Mouse (Mus musculus) forebrain, embryonic 13.5 days (tissue): ENCODE measurements at regions not wholly inside any gene's neighbourhood (a gene's known extent, or its start where the extent isn't known, plus 50 kb on each side); places are given as distances from the start of the nearest gene placed in this dataset.

Experiments used
- ATAC-seq: fragments of 200-750 bp; cut with Nextera tagmentation; 2 replicates; pipeline ENCODE4 v1.8.0; 2017
- H3K27ac ChIP-seq: fragments of 300-500 bp; sonication (generic); 2 replicates; pipeline ENCODE4 v1.5.1; 2015; ENCODE audit warnings: inconsistent platforms, mild to moderate bottlenecking, moderate library complexity
- H3K27me3 ChIP-seq: fragments of 300-500 bp; sonication (generic); 2 replicates; pipeline ENCODE4 v1.6.1; 2015; ENCODE audit warnings: mild to moderate bottlenecking, inconsistent platforms
- H3K36me3 ChIP-seq: fragments of 300-500 bp; sonication (generic); 2 replicates; pipeline ENCODE4 v1.6.1; 2015; ENCODE audit warnings: mild to moderate bottlenecking, inconsistent platforms; ENCODE audit not compliant: poor library complexity, severe bottlenecking
- H3K4me1 ChIP-seq: fragments of 300-500 bp; sonication (generic); 2 replicates; pipeline ENCODE4 v1.6.1; 2015; ENCODE audit warnings: inconsistent platforms
- H3K4me2 ChIP-seq: fragments of 300-500 bp; sonication (generic); 2 replicates; pipeline ENCODE4 v1.6.1; 2015; ENCODE audit warnings: inconsistent platforms, mild to moderate bottlenecking, moderate library complexity
- H3K4me3 ChIP-seq: fragments of 300-500 bp; sonication (generic); 2 replicates; pipeline ENCODE4 v1.5.1; 2015; ENCODE audit warnings: mild to moderate bottlenecking, inconsistent platforms
- H3K9ac ChIP-seq: fragments of 300-500 bp; sonication (generic); 2 replicates; pipeline ENCODE4 v1.6.1; 2015; ENCODE audit warnings: mild to moderate bottlenecking, inconsistent platforms
- H3K9me3 ChIP-seq: fragments of 300-500 bp; sonication (generic); replicated peaks from 2 replicates; pipeline ENCODE4 v1.6.1; 2016; ENCODE audit warnings: inconsistent platforms
- WGBS: fragments of 180-500 bp; shearing (Covaris S2); methylation state at CpG from one replicate; pipeline ENCODE4 v1.1.7; 2015; 5-methylcytosine and 5-hydroxymethylcytosine counted together

DNA sequence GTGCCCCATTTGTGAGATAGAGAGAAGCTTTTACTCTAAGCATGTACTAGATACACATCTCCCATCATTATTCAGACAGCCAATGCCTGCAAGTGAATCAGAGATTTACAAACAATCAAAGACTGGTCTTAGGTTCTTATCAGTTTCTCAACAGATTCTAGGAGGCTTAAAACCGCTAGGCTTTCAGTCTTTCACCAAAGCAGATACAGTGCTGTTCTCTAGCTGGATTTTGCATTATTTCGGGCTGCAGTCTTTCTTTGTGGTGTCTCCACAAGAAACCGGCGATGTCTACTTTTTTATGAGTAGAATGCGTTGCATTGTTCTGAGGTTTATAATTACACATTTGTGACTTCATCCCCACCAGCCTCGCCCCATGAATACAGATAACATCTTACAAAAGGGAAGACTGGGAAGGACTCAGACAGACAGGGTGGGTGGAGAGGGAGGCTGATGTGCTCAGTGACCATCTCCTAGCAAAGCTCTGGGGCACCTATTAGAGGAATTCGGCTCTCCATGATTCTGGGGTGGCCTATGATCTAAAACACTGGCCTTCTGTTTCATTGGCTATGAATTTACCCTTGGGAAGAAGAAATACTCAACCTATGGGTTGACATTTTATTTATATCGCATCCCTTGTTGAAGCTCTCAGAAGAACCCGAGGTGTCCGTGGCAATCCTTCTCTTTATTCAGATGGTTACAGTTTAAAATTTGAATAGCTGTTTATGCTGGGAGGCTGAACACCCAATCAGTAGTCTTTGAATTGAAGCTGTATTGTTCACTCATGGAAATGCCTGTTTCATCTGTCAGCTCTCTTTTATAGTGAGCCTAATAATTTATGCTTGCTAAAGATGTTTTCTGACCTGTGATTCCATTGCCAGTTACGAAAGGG is 343.8 kb downstream of the Tmem161b start:
- Histone ChIP-seq H3K4me1 (peaks cover 50% of the 10 kb centered on the region), H3K27ac (peak overlapping the region; percentile 92), H3K36me3 (no peaks in the 10 kb centered on the region), H3K9me3 (no peaks in the 10 kb centered on the region), H3K4me2 (peak overlapping the region; percentile 49), H3K27me3 (no peaks in the 10 kb centered on the region), H3K9ac (0 out of 2 replicates have a peak overlapping the region, but pooled peaks have one; percentile 41), H3K4me3 (no peak overlapping the region)
- peak; percentile 74 for ATAC-seq
- 31% methylated on average over 11 of the region's 11 CpGs for WGBS

DNA sequence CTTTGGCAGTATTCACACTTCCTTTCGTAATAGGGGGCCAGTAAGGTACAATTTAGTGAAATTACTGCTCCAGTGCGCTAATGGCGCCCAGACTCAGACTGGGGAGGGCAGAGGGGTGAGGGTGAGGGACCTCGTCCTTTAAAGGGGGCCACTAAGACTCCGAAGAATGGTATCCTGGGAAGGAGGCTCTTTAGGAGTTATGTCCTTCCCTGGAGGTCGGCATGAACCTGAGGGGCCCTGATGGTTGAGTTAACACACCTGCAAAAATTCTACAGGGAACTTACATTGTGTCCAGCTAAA is 344.4 kb downstream of the Tmem161b start:
- Histone ChIP-seq H3K27ac (peak overlapping the region; percentile 92), H3K9ac (no peak overlapping the region), H3K27me3 (no peaks in the 10 kb centered on the region), H3K36me3 (no peaks in the 10 kb centered on the region), H3K4me3 (no peak overlapping the region), H3K9me3 (no peaks in the 10 kb centered on the region), H3K4me1 (peaks cover 56% of the 10 kb centered on the region), H3K4me2 (peak overlapping the region; percentile 49)
- peak; percentile 52 for ATAC-seq
- 28% methylated on average over 6 of the region's 6 CpGs for WGBS

DNA sequence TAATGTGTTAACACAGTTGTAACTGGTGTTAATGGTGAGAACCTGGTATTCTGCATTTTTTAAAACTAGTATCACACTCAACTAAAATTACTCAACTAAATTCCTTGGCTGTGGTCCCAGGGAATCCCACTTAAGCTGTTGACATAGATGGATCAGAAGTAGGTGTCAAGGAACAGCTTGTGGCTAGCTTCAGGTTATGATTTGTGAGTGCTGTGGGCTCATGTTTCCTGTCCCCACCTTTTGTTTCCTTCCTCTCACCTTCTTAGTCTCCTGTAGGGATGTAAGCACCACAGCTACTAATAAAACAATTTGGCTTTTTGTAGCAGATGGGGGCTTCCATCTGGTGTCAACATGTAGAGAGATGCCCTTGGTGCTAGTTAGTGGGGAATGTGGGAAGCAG is 347.3 kb downstream of the Tmem161b start:
- Histone ChIP-seq H3K4me3 (no peak overlapping the region), H3K4me2 (no peak overlapping the region), H3K36me3 (no peaks in the 10 kb centered on the region), H3K9ac (no peak overlapping the region), H3K27me3 (no peaks in the 10 kb centered on the region), H3K4me1 (peaks cover 64% of the 10 kb centered on the region), H3K9me3 (no peaks in the 10 kb centered on the region), H3K27ac (peak overlapping the region; percentile 92)
- ATAC-seq, result peak; percentile 10; the same call in 1 of the 2 replicates

DNA sequence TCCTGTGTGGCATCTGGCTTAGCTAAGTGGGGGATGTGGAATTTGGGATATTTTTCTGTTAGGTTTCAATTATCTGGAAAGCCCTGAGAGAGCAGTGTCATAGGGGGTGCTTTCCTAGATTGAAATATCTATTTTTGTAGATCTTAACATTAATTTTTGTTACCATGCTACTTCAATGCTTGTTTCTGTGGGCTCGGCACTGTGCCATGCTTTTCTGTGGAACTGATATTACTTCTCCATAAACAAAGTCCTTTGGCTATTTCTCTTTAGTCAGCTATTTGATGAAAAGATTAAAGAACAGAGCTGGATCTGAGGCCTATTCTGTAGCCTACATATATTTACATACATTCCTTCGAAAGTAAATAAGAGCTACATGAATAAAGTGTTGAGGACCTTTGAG is 348.1 kb downstream of the Tmem161b start:
- Histone ChIP-seq H3K9ac (no peak overlapping the region), H3K27me3 (no peaks in the 10 kb centered on the region), H3K27ac (peak overlapping the region; percentile 92), H3K4me2 (0 out of 2 replicates have a peak overlapping the region, but pooled peaks have one; percentile 7), H3K9me3 (no peaks in the 10 kb centered on the region), H3K36me3 (no peaks in the 10 kb centered on the region), H3K4me3 (no peak overlapping the region), H3K4me1 (peaks cover 57% of the 10 kb centered on the region)
- ATAC-seq, result no peak
- 14% methylated on average over 2 of the region's 2 CpGs for WGBS

DNA sequence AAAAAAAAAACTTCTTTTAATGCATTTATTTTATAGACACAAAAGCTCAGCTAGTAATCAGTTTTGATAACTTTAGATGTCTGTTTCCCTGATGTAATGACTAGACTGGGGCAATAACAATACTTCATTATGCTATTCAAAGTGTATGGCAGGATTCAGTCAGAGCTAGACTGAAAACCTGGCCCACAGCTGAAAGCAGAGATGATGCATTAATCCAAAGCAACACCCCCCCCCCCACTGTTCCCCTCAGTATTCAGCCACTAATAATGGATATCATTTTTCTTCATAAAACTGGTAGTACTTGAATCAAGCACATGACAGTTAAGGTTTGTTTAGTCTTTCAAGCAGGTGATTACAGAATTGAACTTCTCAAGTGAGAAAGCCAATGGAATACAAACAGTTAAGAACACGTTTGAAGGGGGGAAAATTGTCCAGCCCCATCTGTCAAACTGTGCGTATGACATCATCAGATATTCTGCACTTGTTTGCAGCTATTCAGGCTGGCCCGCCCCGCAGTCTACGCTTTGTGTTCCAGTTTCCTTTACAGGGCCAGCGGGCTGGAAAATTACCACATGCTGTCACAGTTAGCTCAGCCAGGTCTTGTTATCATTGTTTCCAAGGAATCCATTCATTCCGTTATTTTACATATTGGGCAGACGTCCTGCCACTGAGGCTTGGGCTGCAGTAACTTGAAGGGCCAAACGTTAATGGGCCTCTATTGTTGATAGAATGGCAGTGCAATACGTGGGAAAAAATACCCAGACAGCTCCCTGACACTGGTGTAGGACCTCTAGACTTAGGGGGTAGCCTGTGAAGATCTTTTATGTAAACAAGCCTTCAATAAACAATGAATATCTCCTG is 349.1 kb downstream of the Tmem161b start:
- H3K4me2 ChIP-seq, result peak overlapping the region; percentile 25
- H3K27me3 ChIP-seq, result no peaks in the 10 kb centered on the region
- peak overlapping the region; percentile 92 for H3K27ac ChIP-seq
- no peaks in the 10 kb centered on the region for H3K9me3 ChIP-seq
- no peaks in the 10 kb centered on the region for H3K36me3 ChIP-seq
- H3K4me3 ChIP-seq, result no peak overlapping the region
- under 1% methylated on average over 10 of the region's 10 CpGs for WGBS
- H3K4me1 ChIP-seq, result peaks cover 47% of the 10 kb centered on the region
- ATAC-seq, result peak; percentile 95
- H3K9ac ChIP-seq, result no peak overlapping the region

DNA sequence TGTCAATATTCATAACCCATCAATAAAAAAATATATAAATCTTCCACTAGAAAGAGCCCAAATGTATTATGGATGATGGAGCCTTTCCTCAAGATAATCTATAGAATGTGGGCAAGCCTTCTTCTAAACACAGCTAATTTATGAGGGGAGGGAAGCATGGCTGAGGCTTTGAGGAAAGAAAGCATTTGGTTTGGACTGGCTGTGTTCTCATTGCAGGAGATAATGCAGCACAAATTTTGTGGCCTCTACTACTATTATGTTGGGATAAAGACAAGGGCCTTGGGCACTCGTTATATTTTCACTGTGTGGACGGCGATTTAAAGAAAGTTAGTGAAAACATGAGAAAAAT is 349.7 kb downstream of the Tmem161b start:
- H3K9ac ChIP-seq, result no peak overlapping the region
- peak; percentile 57 for ATAC-seq
- 3% methylated on average over 3 of the region's 3 CpGs for WGBS
- no peaks in the 10 kb centered on the region for H3K9me3 ChIP-seq
- H3K4me2 ChIP-seq, result peak overlapping the region; percentile 25
- H3K36me3 ChIP-seq, result no peaks in the 10 kb centered on the region
- H3K27me3 ChIP-seq, result no peaks in the 10 kb centered on the region
- H3K4me3 ChIP-seq, result no peak overlapping the region
- peaks cover 43% of the 10 kb centered on the region for H3K4me1 ChIP-seq
- peak overlapping the region; percentile 92 for H3K27ac ChIP-seq

DNA sequence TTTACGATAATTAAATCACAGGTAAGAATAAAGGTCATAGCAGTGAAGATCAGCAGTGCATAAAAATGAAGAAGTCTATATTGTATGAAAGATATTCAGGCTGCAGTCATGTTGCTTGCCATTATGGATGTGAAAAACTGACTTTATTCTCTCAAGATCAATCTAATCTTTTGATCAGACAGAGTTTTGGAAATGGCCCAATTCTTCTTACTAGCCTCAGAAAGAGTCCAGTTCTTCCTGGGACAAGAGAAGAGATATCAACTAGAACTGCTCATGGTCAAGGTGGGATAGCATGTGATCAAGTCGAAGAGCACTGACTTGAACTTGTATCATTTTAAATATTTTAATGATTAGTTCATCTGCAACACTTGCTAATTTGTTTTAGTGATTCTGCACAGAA is 350.1 kb downstream of the Tmem161b start:
- WGBS, result 31% methylated on average over 2 of the region's 2 CpGs
- ATAC-seq, result no peak
- Histone ChIP-seq H3K36me3 (no peaks in the 10 kb centered on the region), H3K9me3 (no peaks in the 10 kb centered on the region), H3K4me2 (no peak overlapping the region), H3K4me3 (no peak overlapping the region), H3K4me1 (peaks cover 40% of the 10 kb centered on the region), H3K27me3 (no peaks in the 10 kb centered on the region), H3K9ac (no peak overlapping the region), H3K27ac (peak overlapping the region; percentile 92)

DNA sequence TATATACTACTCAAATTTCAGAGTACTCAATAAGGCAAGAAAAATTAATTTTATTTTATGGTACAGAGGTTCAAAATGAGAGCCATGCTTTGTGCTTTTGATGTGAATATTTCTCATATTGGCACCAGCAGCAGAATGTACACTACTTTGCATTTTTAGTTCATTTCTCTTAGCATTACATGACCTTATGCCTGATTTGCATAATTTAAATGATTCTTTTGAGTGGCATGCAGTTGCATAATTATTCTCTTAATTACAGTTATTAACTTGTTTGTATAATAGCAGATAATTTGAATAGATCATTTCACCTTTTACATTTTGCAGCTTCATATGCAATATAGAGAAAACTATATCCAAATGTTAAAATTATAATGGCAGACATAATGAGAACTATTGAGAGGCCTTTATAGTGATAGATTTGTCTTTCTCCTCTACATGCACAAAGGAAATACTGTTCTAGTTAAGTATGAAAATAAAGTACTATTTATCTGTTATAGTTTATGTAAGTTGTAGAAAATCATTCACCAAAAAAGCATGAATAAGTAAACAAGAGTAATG is 374.6 kb downstream of the Tmem161b start:
- no peaks in the 10 kb centered on the region for H3K4me1 ChIP-seq
- H3K9me3 ChIP-seq, result no peaks in the 10 kb centered on the region
- ATAC-seq, result peak; percentile 72
- no peaks in the 10 kb centered on the region for H3K36me3 ChIP-seq
- H3K27ac ChIP-seq, result no peak overlapping the region
- H3K9ac ChIP-seq, result no peak overlapping the region
- no peaks in the 10 kb centered on the region for H3K27me3 ChIP-seq
- H3K4me3 ChIP-seq, result no peak overlapping the region
- H3K4me2 ChIP-seq, result no peak overlapping the region

DNA sequence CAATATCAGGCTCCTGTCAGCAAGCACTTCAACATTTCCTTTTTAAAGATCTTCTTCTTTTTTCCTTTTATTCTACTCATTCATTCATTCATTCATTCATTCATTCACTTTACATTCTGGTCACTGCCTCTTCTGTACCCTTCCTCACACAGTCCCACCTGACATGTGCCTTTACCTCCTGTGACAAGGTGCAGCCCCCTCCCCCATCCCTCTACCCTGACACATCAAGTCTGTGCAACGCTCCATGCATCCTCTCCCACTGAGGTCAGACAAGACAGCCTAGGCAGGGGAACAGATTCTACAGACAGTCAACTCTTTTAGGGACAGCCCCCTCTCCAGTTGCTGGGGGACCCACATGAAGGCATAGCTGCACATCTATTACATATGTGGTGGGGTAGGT is 380.5 kb downstream of the Tmem161b start:
- Histone ChIP-seq H3K27me3 (no peaks in the 10 kb centered on the region), H3K27ac (no peak overlapping the region), H3K4me3 (no peak overlapping the region), H3K9me3 (peaks cover 7% of the 10 kb centered on the region; the same call in 1 of the 2 replicates), H3K4me2 (no peak overlapping the region), H3K4me1 (no peaks in the 10 kb centered on the region), H3K36me3 (no peaks in the 10 kb centered on the region), H3K9ac (no peak overlapping the region)
- WGBS, result 100% methylated on average over 1 of the region's 1 CpGs
- no peak for ATAC-seq

DNA sequence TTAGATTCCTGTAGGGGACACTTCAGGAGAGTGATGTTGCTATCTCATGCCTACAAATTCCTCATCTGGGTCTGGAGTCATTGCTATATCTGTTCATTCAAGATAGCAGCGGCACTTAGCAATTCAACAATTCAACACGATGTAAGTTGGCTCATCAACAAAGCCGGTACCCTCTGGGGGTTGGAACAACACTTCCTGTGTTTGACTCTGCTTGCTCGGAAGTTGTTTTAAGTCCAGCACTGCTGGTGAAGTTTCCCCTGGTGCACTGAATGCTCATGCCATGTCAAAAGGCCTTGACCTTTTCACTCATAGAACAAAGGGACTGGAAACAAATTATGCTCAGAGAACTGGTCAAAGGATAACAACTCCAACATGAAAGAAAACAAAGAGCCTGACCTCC is 390.4 kb downstream of the Tmem161b start:
- 10% methylated on average over 4 of the region's 4 CpGs for WGBS
- Histone ChIP-seq H3K9ac (no peak overlapping the region), H3K27ac (no peak overlapping the region), H3K4me3 (no peak overlapping the region), H3K27me3 (no peaks in the 10 kb centered on the region), H3K9me3 (no peaks in the 10 kb centered on the region), H3K4me1 (peaks cover 10% of the 10 kb centered on the region), H3K4me2 (no peak overlapping the region), H3K36me3 (no peaks in the 10 kb centered on the region)
- no peak for ATAC-seq

DNA sequence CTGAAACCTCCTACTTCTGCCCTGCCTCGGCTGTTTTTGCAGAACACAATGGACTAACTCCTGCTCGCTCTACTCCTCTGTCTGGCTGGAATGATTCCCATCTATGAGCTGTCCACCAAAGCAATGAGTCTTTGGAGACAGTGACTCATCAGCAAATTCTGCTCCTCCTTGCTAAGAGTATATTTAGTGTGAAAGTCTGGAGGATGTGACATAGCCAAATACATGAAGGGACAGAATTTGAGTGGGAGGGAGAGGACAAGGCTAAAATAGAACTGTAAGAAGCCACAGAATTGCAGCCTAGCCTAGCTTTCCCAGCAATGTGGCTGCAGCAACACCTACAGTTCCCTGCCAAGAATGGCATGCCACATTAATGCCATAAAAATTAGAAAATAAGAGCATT is 390.9 kb downstream of the Tmem161b start:
- WGBS, result 20% methylated on average over 2 of the region's 2 CpGs
- Histone ChIP-seq H3K9ac (no peak overlapping the region), H3K4me3 (no peak overlapping the region), H3K36me3 (no peaks in the 10 kb centered on the region), H3K27ac (peak overlapping the region; percentile 4; the same call in 1 of the 2 replicates), H3K4me2 (no peak overlapping the region), H3K27me3 (no peaks in the 10 kb centered on the region), H3K4me1 (peaks cover 10% of the 10 kb centered on the region), H3K9me3 (no peaks in the 10 kb centered on the region)
- ATAC-seq, result 0 out of 2 replicates have a peak, but pooled peaks have one; percentile 48

DNA sequence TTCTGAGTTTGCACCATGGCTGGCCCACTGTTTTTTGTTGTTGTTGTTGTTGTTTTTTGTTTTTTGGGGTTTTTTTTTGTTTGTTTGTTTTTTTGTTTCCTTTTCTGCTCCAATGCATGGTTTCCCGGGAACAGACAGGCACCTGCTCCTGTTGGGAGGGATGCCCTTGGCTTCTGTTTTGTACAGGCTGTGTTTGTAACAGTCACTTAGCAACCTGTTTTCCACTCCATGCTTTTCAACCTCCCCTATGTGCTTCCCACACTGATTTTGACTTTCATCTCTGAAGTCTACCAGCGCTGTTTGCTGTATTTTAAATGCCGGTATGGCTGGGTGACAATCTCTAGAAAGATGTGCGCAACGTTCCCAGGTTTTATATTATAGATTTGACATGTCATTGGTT is 402.6 kb downstream of the Tmem161b start:
- peaks cover 15% of the 10 kb centered on the region for H3K4me1 ChIP-seq
- no peak overlapping the region for H3K4me2 ChIP-seq
- H3K36me3 ChIP-seq, result no peaks in the 10 kb centered on the region
- H3K27me3 ChIP-seq, result no peaks in the 10 kb centered on the region
- WGBS, result 69% methylated on average over 5 of the region's 5 CpGs
- H3K27ac ChIP-seq, result no peak overlapping the region; the same call in 1 of the 2 replicates
- H3K9me3 ChIP-seq, result no peaks in the 10 kb centered on the region
- H3K4me3 ChIP-seq, result no peak overlapping the region
- no peak overlapping the region for H3K9ac ChIP-seq
- peak; percentile 27; the same call in 1 of the 2 replicates for ATAC-seq
